Mouse (Mus musculus) thymus, adult 2 months (tissue): ENCODE measurements around the gene Sox11.

Experiments
- CTCF ChIP-seq: fragments of 200-500 bp; IDR thresholded peaks from 2 replicates; pipeline ENCODE4 v1.5.1; 2012; ENCODE audit warnings: mild to moderate bottlenecking, control low read depth, low read length, moderate library complexity, borderline replicate concordance; ENCODE audit not compliant: control insufficient read depth, poor library complexity, insufficient read depth; ENCODE audit errors: extremely low read depth
- POLR2A ChIP-seq: fragments of 200-500 bp; IDR thresholded peaks from 2 replicates; pipeline ENCODE4 v1.6.1; 2012; ENCODE audit warnings: mild to moderate bottlenecking, low read length, control low read depth, moderate library complexity; ENCODE audit not compliant: control insufficient read depth, poor library complexity, insufficient read depth; ENCODE audit errors: extremely low read depth

- TF ChIP-seq POLR2A (no peak), CTCF (no peak)
These were observed 25.1 kb upstream of the Sox11 start for GRCm38 (mm10) chr12:27367476-27367875.
